Mouse (Mus musculus) neural tube, embryonic 13.5 days (tissue): ENCODE results near the gene Lypd6. TPM values are rescaled to one million over a fixed set of nuclear protein-coding genes. Genes with fewer than 3 reads are reported as not detected.

ENCODE experiments used
- ATAC-seq: fragments of 200-750 bp; cut with Nextera tagmentation; 2 replicates; pipeline ENCODE4 v1.8.0; 2017; ENCODE audit warnings: low read depth, mild to moderate bottlenecking, moderate TSS enrichment, moderate library complexity
- H3K27ac ChIP-seq: fragments of 300-500 bp; sonication (generic); replicated peaks from 2 replicates; pipeline ENCODE4 v1.5.1; 2015; ENCODE audit warnings: moderate library complexity, mild to moderate bottlenecking, inconsistent platforms
- H3K27me3 ChIP-seq: fragments of 300-500 bp; sonication (generic); 2 replicates; pipeline ENCODE4 v1.6.1; 2015; ENCODE audit warnings: mild to moderate bottlenecking, inconsistent platforms
- H3K36me3 ChIP-seq: fragments of 300-500 bp; sonication (generic); 2 replicates; pipeline ENCODE4 v1.6.1; 2015; ENCODE audit warnings: mild to moderate bottlenecking, inconsistent platforms
- H3K4me1 ChIP-seq: fragments of 300-500 bp; sonication (generic); replicated peaks from 2 replicates; pipeline ENCODE4 v1.6.1; 2015; ENCODE audit warnings: inconsistent platforms
- H3K4me2 ChIP-seq: fragments of 300-500 bp; sonication (generic); 2 replicates; pipeline ENCODE4 v1.6.1; 2015; ENCODE audit warnings: inconsistent platforms, mild to moderate bottlenecking, moderate library complexity
- H3K4me3 ChIP-seq: fragments of 300-500 bp; sonication (generic); 2 replicates; pipeline ENCODE4 v1.5.1; 2015; ENCODE audit warnings: mild to moderate bottlenecking, inconsistent platforms
- H3K9ac ChIP-seq: fragments of 300-500 bp; sonication (generic); 2 replicates; pipeline ENCODE4 v1.6.1; 2015; ENCODE audit warnings: moderate library complexity, mild to moderate bottlenecking, inconsistent platforms
- H3K9me3 ChIP-seq: fragments of 300-500 bp; sonication (generic); 2 replicates; pipeline ENCODE4 v1.6.1; 2016; ENCODE audit warnings: inconsistent platforms
- WGBS: fragments of 180-500 bp; shearing (Covaris S2); methylation state at CpG from one replicate; pipeline ENCODE4 v1.1.7; 2015; 5-methylcytosine and 5-hydroxymethylcytosine counted together
- polyA plus RNA-seq: library from polyadenylated mRNA; unstranded; fragments of >200 nt; fragmentation: Nextera tagmentation; extraction: Ambion mirVana; gene quantifications from 2 replicates; pipeline ENCODE4 v1.2.1, GENCODE M21; 2015

Lypd6 gene
- polyA plus RNA-seq, 1 experiment from 2014 or later, result 6.4 TPM

GRCm38 (mm10) chr2:50150816-50151215 lies 84.6 kb downstream of the Lypd6 start:
- Histone ChIP-seq H3K36me3 (no peaks in the 10 kb centered on the region), H3K4me2 (no peak overlapping the region), H3K27me3 (peaks cover 16% of the 10 kb centered on the region), H3K4me3 (no peak overlapping the region), H3K9ac (no peak overlapping the region), H3K4me1 (peaks cover 7% of the 10 kb centered on the region), H3K9me3 (no peaks in the 10 kb centered on the region), H3K27ac (no peak overlapping the region)
- WGBS, result 80% methylated on average over 5 of the region's 5 CpGs
- ATAC-seq, result no peak

- Histone ChIP-seq H3K4me3 (no peak overlapping the region), H3K9ac (no peak overlapping the region), H3K27me3 (peaks cover 16% of the 10 kb centered on the region), H3K9me3 (no peaks in the 10 kb centered on the region), H3K4me1 (peaks cover 7% of the 10 kb centered on the region), H3K36me3 (no peaks in the 10 kb centered on the region), H3K4me2 (no peak overlapping the region), H3K27ac (no peak overlapping the region)
- WGBS, result 46% methylated on average over 2 of the region's 2 CpGs
- ATAC-seq, result no peak
Observed at GRCm38 (mm10) chr2:50151401-50151800, 85.2 kb downstream of the Lypd6 start.

GRCm38 (mm10) chr2:50151879-50152278 lies 85.7 kb downstream of the Lypd6 start:
- Histone ChIP-seq H3K4me3 (no peak overlapping the region), H3K9me3 (no peaks in the 10 kb centered on the region), H3K4me2 (no peak overlapping the region), H3K36me3 (no peaks in the 10 kb centered on the region), H3K27me3 (peaks cover 12% of the 10 kb centered on the region), H3K4me1 (peaks cover 7% of the 10 kb centered on the region), H3K9ac (no peak overlapping the region), H3K27ac (no peak overlapping the region)
- WGBS, result 83% methylated on average over 3 of the region's 3 CpGs
- ATAC-seq, result no peak

GRCm38 (mm10) chr2:50156009-50156408 lies 89.8 kb downstream of the Lypd6 start:
- no peak overlapping the region for H3K4me2 ChIP-seq
- H3K27ac ChIP-seq, result no peak overlapping the region
- no peaks in the 10 kb centered on the region for H3K9me3 ChIP-seq
- no peak overlapping the region for H3K9ac ChIP-seq
- ATAC-seq, result no peak
- WGBS, result 93% methylated on average over 10 of the region's 10 CpGs
- peaks cover 12% of the 10 kb centered on the region for H3K27me3 ChIP-seq
- no peaks in the 10 kb centered on the region for H3K4me1 ChIP-seq
- no peak overlapping the region for H3K4me3 ChIP-seq
- no peaks in the 10 kb centered on the region for H3K36me3 ChIP-seq

GRCm38 (mm10) chr2:50160069-50160468 lies 93.8 kb downstream of the Lypd6 start:
- no peaks in the 10 kb centered on the region for H3K9me3 ChIP-seq
- no peaks in the 10 kb centered on the region for H3K36me3 ChIP-seq
- no peak overlapping the region for H3K4me3 ChIP-seq
- no peaks in the 10 kb centered on the region for H3K4me1 ChIP-seq
- H3K27me3 ChIP-seq, result no peaks in the 10 kb centered on the region
- H3K27ac ChIP-seq, result no peak overlapping the region
- H3K9ac ChIP-seq, result no peak overlapping the region
- ATAC-seq, result no peak
- WGBS, result 87% methylated on average over 3 of the region's 3 CpGs
- no peak overlapping the region for H3K4me2 ChIP-seq

GRCm38 (mm10) chr2:50163608-50164007 lies 97.4 kb downstream of the Lypd6 start:
- WGBS, result 85% methylated on average over 8 of the region's 8 CpGs
- Histone ChIP-seq H3K4me3 (no peak overlapping the region), H3K4me1 (no peaks in the 10 kb centered on the region), H3K9ac (no peak overlapping the region), H3K9me3 (no peaks in the 10 kb centered on the region), H3K27me3 (no peaks in the 10 kb centered on the region), H3K27ac (no peak overlapping the region), H3K36me3 (no peaks in the 10 kb centered on the region), H3K4me2 (no peak overlapping the region)
- no peak for ATAC-seq

- no peaks in the 10 kb centered on the region for H3K4me1 ChIP-seq
- ATAC-seq, result no peak
Observed at GRCm38 (mm10) chr2:50165277-50165676, 99.0 kb downstream of the Lypd6 start.

GRCm38 (mm10) chr2:50166082-50166481 lies 99.9 kb downstream of the Lypd6 start:
- no peak overlapping the region for H3K4me3 ChIP-seq
- H3K4me1 ChIP-seq, result no peaks in the 10 kb centered on the region
- no peak overlapping the region for H3K4me2 ChIP-seq
- H3K27me3 ChIP-seq, result no peaks in the 10 kb centered on the region
- WGBS, result 67% methylated on average over 5 of the region's 5 CpGs
- no peaks in the 10 kb centered on the region for H3K36me3 ChIP-seq
- H3K9ac ChIP-seq, result no peak overlapping the region
- no peaks in the 10 kb centered on the region; the same call in 1 of the 2 replicates for H3K9me3 ChIP-seq
- no peak for ATAC-seq
- H3K27ac ChIP-seq, result no peak overlapping the region

More at GRCm38 (mm10) chr2:50165277-50165676, 99.0 kb downstream of the Lypd6 start:
- WGBS, result 68% methylated on average over 6 of the region's 6 CpGs
- no peaks in the 10 kb centered on the region for H3K36me3 ChIP-seq
- H3K9me3 ChIP-seq, result no peaks in the 10 kb centered on the region; the same call in 1 of the 2 replicates
- H3K27me3 ChIP-seq, result no peaks in the 10 kb centered on the region
- H3K4me2 ChIP-seq, result no peak overlapping the region
- no peak overlapping the region for H3K27ac ChIP-seq
- no peak overlapping the region for H3K9ac ChIP-seq
- H3K4me3 ChIP-seq, result no peak overlapping the region

GRCm38 (mm10) chr2:50173730-50174528 lies 107.7 kb downstream of the Lypd6 start:
- no peak overlapping the region for H3K9ac ChIP-seq
- H3K9me3 ChIP-seq, result no peaks in the 10 kb centered on the region; the same call in 1 of the 2 replicates
- no peaks in the 10 kb centered on the region for H3K27me3 ChIP-seq
- H3K36me3 ChIP-seq, result no peaks in the 10 kb centered on the region
- ATAC-seq, result no peak
- H3K4me2 ChIP-seq, result no peak overlapping the region
- H3K4me3 ChIP-seq, result no peak overlapping the region
- H3K4me1 ChIP-seq, result no peaks in the 10 kb centered on the region
- no peak overlapping the region for H3K27ac ChIP-seq
- WGBS, result 63% methylated on average over 12 of the region's 12 CpGs

GRCm38 (mm10) chr2:50175709-50176108 lies 109.5 kb downstream of the Lypd6 start:
- H3K4me1 ChIP-seq, result no peaks in the 10 kb centered on the region
- H3K4me3 ChIP-seq, result no peak overlapping the region
- no peak for ATAC-seq
- no peak overlapping the region for H3K4me2 ChIP-seq
- no peak overlapping the region for H3K9ac ChIP-seq
- no peaks in the 10 kb centered on the region for H3K9me3 ChIP-seq
- no peak overlapping the region for H3K27ac ChIP-seq
- WGBS, result 70% methylated on average over 4 of the region's 4 CpGs
- H3K36me3 ChIP-seq, result no peaks in the 10 kb centered on the region
- no peaks in the 10 kb centered on the region for H3K27me3 ChIP-seq

GRCm38 (mm10) chr2:50179164-50179563 lies 112.9 kb downstream of the Lypd6 start:
- WGBS, result 79% methylated on average over 5 of the region's 5 CpGs
- H3K9me3 ChIP-seq, result no peaks in the 10 kb centered on the region
- H3K27me3 ChIP-seq, result no peaks in the 10 kb centered on the region
- no peak overlapping the region for H3K4me2 ChIP-seq
- H3K27ac ChIP-seq, result no peak overlapping the region
- H3K4me3 ChIP-seq, result no peak overlapping the region
- H3K9ac ChIP-seq, result no peak overlapping the region
- H3K4me1 ChIP-seq, result no peaks in the 10 kb centered on the region
- H3K36me3 ChIP-seq, result no peaks in the 10 kb centered on the region
- no peak for ATAC-seq

- 93% methylated on average over 3 of the region's 3 CpGs for WGBS
- H3K36me3 ChIP-seq, result no peaks in the 10 kb centered on the region
- no peak overlapping the region for H3K4me2 ChIP-seq
- no peak overlapping the region for H3K9ac ChIP-seq
- ATAC-seq, result no peak
- H3K27me3 ChIP-seq, result no peaks in the 10 kb centered on the region
- no peaks in the 10 kb centered on the region for H3K9me3 ChIP-seq
- no peak overlapping the region for H3K27ac ChIP-seq
- no peaks in the 10 kb centered on the region for H3K4me1 ChIP-seq
- H3K4me3 ChIP-seq, result no peak overlapping the region
Observed at GRCm38 (mm10) chr2:50180423-50180822, 114.2 kb downstream of the Lypd6 start.

- WGBS, result 92% methylated on average over 3 of the region's 3 CpGs
- Histone ChIP-seq H3K9ac (no peak overlapping the region), H3K9me3 (no peaks in the 10 kb centered on the region), H3K4me3 (no peak overlapping the region), H3K27ac (no peak overlapping the region), H3K36me3 (no peaks in the 10 kb centered on the region), H3K27me3 (no peaks in the 10 kb centered on the region), H3K4me2 (no peak overlapping the region), H3K4me1 (no peaks in the 10 kb centered on the region)
- ATAC-seq, result no peak
Observed at GRCm38 (mm10) chr2:50181332-50181731, 115.1 kb downstream of the Lypd6 start.
